Mouse (Mus musculus): ENCODE results near the gene Vgll1. TPM values are rescaled to one million over a fixed set of nuclear protein-coding genes. Genes with fewer than 3 reads are reported as not detected.

The Vgll1 gene
- polyA plus RNA-seq, 1 experiment from 2014 or later = not detected

- ATAC-seq (ENCODE audit: borderline replicate concordance, extremely low read depth, low FRiP score, low TSS enrichment) = no peak
- Histone ChIP-seq H3K4me1 (no peaks in the 10 kb centered on the region), H3K27ac (no peak overlapping the region), H3K9me3 (no peaks in the 10 kb centered on the region), H3K4me3 (no peak overlapping the region), H3K4me2 (no peak overlapping the region), H3K27me3 (no peaks in the 10 kb centered on the region), H3K36me3 (no peaks in the 10 kb centered on the region), H3K9ac (no peak overlapping the region)
Observed at GRCm38 (mm10) chrX:57137627-57138026, 49.7 kb downstream of the Vgll1 start.

- no peaks in the 10 kb centered on the region for H3K36me3 ChIP-seq
- no peak overlapping the region for H3K27ac ChIP-seq
- H3K4me2 ChIP-seq = no peak overlapping the region
- H3K27me3 ChIP-seq = no peaks in the 10 kb centered on the region
- no peak overlapping the region for H3K4me3 ChIP-seq
- no peaks in the 10 kb centered on the region for H3K9me3 ChIP-seq
- no peak for ATAC-seq (ENCODE audit: borderline replicate concordance, extremely low read depth, low FRiP score, low TSS enrichment)
- H3K9ac ChIP-seq = no peak overlapping the region
- 61% methylated on average over 1 of the region's 1 CpGs for WGBS
- no peaks in the 10 kb centered on the region for H3K4me1 ChIP-seq
Observed at GRCm38 (mm10) chrX:57153520-57153919, 65.6 kb downstream of the Vgll1 start.

Other genes starting within 250 kb of the Vgll1 start
- not detected in 2 replicates for gene Adgrg4, start 217.9 kb upstream of the Vgll1 start, polyA plus RNA-seq (2015; fragmentation: Nextera tagmentation; extraction: Ambion mirVana)
- gene Brs3, start 45.0 kb upstream of the Vgll1 start, polyA plus RNA-seq (2015; fragmentation: Nextera tagmentation; extraction: Ambion mirVana) = not detected in 2 replicates
- gene Htatsf1, start 34.5 kb upstream of the Vgll1 start, polyA plus RNA-seq (2015; fragmentation: Nextera tagmentation; extraction: Ambion mirVana) = 71.2 and 73.1 TPM in 2 replicates
- gene Cd40lg, start 124.0 kb downstream of the Vgll1 start, polyA plus RNA-seq (2015; fragmentation: Nextera tagmentation; extraction: Ambion mirVana) = not detected in 2 replicates

Measured in lung, embryonic 15.5 days (tissue).